Mouse (Mus musculus): ENCODE measurements at regions not wholly inside any gene's neighbourhood (a gene's known extent, or its start where the extent isn't known, plus 50 kb on each side); places are given as distances from the start of the nearest gene placed in this dataset.

DNA sequence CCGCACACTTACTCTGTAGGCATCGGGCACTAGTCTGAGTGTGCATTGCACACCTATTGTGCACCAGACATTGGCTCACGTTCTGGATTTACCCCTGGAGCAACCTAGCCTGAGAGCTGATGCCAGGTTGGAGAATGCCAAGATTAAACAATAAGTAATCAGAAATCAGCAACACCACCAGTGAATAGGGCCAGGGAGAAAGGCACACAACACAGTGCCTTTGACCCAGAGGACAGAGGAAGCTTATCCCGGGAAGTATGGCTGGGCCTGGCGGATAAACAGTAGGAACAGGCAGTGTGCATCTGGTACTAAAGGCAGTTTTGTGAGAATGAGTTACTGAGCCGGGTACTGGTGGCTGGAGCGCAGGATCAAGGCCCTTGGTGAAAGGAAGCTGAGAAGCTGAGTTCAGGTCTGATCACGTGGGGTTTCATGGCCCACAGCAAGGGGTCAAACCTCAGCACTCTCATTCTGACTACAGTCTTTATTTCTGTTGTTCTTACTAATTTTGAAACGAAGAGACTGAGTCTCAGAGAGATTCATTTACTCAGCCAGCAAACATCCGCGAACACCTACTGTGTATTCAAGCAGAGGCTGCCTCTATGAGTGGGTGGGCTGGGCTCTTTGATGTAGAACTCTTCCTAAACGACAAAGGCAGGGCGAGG, 284.8 kb upstream of the Msx2 start:
- TF ChIP-seq POLR2A (IDR thresholded peaks at IDR 0.05; ENCODE audit: insufficient read length, low read depth) (no peak), TCF12 (IDR thresholded peaks at IDR 0.05; ENCODE audit: insufficient read depth, poor library complexity, severe bottlenecking) (no peak), TCF3 (IDR thresholded peaks at IDR 0.05; ENCODE audit: insufficient read length, low read depth) (no peak), MAX (IDR thresholded peaks at IDR 0.05; ENCODE audit: low read depth) (no peak), SRF (IDR thresholded peaks at IDR 0.05; ENCODE audit: control insufficient read depth, insufficient read length, low read depth) (no peak), USF1 (IDR thresholded peaks at IDR 0.05; ENCODE audit: low read depth) (no peak), MYOG (IDR thresholded peaks at IDR 0.05; ENCODE audit: control insufficient read depth in 1 of 3, insufficient read depth in 1 of 3, insufficient read length in 2 of 3, low read depth in 2 of 3) (no peak), REST (IDR thresholded peaks at IDR 0.05; ENCODE audit: insufficient read depth, insufficient read length) (no peak), CEBPB (IDR thresholded peaks at IDR 0.05; ENCODE audit: insufficient read depth, poor library complexity, severe bottlenecking) (no peak), MYOD1 (IDR thresholded peaks at IDR 0.05; ENCODE audit: control insufficient read depth in 1 of 3, insufficient read length in 2 of 3, low read depth in 2 of 3) (no peak), E2F4 (IDR thresholded peaks at IDR 0.05; ENCODE audit: insufficient read depth) (no peak)

Measured in myocyte (in vitro differentiated cells).